In genomic region chr11:99364412-99364811, GRCm38 (mm10) we compare ENCODE assay signal across 9 mouse cellular contexts. TPM values are rescaled to one million over a fixed set of nuclear protein-coding genes. Genes with fewer than 3 reads are reported as not detected.
DNase-seq lines count a peak whose midpoint lies in the region; ATAC-seq and TF ChIP-seq lines count a peak whose summit lies in the region.
"Had no signal": no experiment of that assay in that cellular context is flagged by ENCODE, and none has a peak within 500 bp of the region (broad histone marks: within the 10 kb centered on the region; RNA-seq: fewer than 3 reads in every experiment).

No protein-coding gene starts in this region.

- H3K9me3 ChIP-seq in embryonic facial prominence, embryonic 11.5 days (replicated peaks; ENCODE audit: control insufficient read depth, low read length), result no peaks in the 10 kb centered on the region
- no peaks in the 10 kb centered on the region for H3K9me3 ChIP-seq in limb, embryonic 11.5 days (ENCODE audit: control insufficient read depth, low read length)

- H3K27ac ChIP-seq in liver, adult 2 months (replicated peaks; ENCODE audit: insufficient read depth, low read depth, low read length), result no peak overlapping the region
- H3K27ac ChIP-seq in embryonic facial prominence, embryonic 11.5 days (replicated peaks; ENCODE audit: low read depth, low read length), result no peak overlapping the region
- no peak overlapping the region for H3K27ac ChIP-seq in limb, embryonic 11.5 days (replicated peaks; ENCODE audit: low read depth, low read length)

- H3K9ac ChIP-seq in liver, adult 2 months (ENCODE audit: low read depth, low read length), result no peak overlapping the region
- H3K9ac ChIP-seq in embryonic facial prominence, embryonic 11.5 days (replicated peaks; ENCODE audit: low read length), result no peak overlapping the region
- no peak overlapping the region for H3K9ac ChIP-seq in limb, embryonic 11.5 days (ENCODE audit: low read length)

- 15% methylated on average over 9 of the region's 9 CpGs for WGBS in liver, adult 2 months
- 24% methylated on average over 9 of the region's 9 CpGs for WGBS in embryonic facial prominence, embryonic 11.5 days
- WGBS in limb, embryonic 11.5 days, result 30% methylated on average over 9 of the region's 9 CpGs

- no peak overlapping the region for H3K4me3 ChIP-seq in liver, adult 2 months (ENCODE audit: insufficient read depth, low read depth, low read length)
- no peak overlapping the region for H3K4me3 ChIP-seq in embryonic facial prominence, embryonic 11.5 days (ENCODE audit: low read depth, low read length)
- H3K4me3 ChIP-seq in limb, embryonic 11.5 days (ENCODE audit: low read depth, low read length), result no peak overlapping the region

- H3K27me3 ChIP-seq in liver, adult 2 months (ENCODE audit: control insufficient read depth, insufficient read depth, low read length), result no peaks in the 10 kb centered on the region
- no peaks in the 10 kb centered on the region for H3K27me3 ChIP-seq in embryonic facial prominence, embryonic 11.5 days (ENCODE audit: control insufficient read depth, insufficient read depth, low read length)
- H3K27me3 ChIP-seq in limb, embryonic 11.5 days (ENCODE audit: control insufficient read depth, insufficient read depth, low read length), result no peaks in the 10 kb centered on the region

- H3K4me2 ChIP-seq in embryonic facial prominence, embryonic 11.5 days (ENCODE audit: low read depth, low read length), result no peak overlapping the region
- no peak overlapping the region for H3K4me2 ChIP-seq in limb, embryonic 11.5 days (ENCODE audit: low read depth, severe bottlenecking)

- no peak for TF ChIP-seq POLR2A in liver, adult 2 months (IDR thresholded peaks at IDR 0.05; ENCODE audit: extremely low read depth, insufficient read depth, low read length)

- H3K79me2 ChIP-seq in liver, adult 2 months (ENCODE audit: control insufficient read depth, insufficient read depth, low read length), result no peaks in the 10 kb centered on the region

- no peak for ATAC-seq in embryonic facial prominence, embryonic 11.5 days (replicated peaks; ENCODE audit: insufficient number of reproducible peaks, low FRiP score, low TSS enrichment, low read depth)
- no peak for ATAC-seq in limb, embryonic 11.5 days (ENCODE audit: insufficient number of reproducible peaks, low FRiP score, low TSS enrichment, low read depth)
- no peak for ATAC-seq in megakaryocyte, adult 5-6 weeks (ENCODE audit: poor library complexity, severe bottlenecking)

- no peaks in the 10 kb centered on the region for H3K36me3 ChIP-seq in liver, adult 2 months (ENCODE audit: control insufficient read depth, insufficient read depth, low read length)
- H3K36me3 ChIP-seq in embryonic facial prominence, embryonic 11.5 days (replicated peaks; ENCODE audit: control insufficient read depth, insufficient read depth, low read depth, low read length), result no peaks in the 10 kb centered on the region
- H3K36me3 ChIP-seq in limb, embryonic 11.5 days (ENCODE audit: control insufficient read depth, insufficient read depth, low read length), result no peaks in the 10 kb centered on the region

- no peaks in the 10 kb centered on the region for H3K4me1 ChIP-seq in liver, adult 2 months (ENCODE audit: control insufficient read depth, insufficient read depth, low read length)
- no peaks in the 10 kb centered on the region for H3K4me1 ChIP-seq in embryonic facial prominence, embryonic 11.5 days (ENCODE audit: control insufficient read depth, insufficient read depth, low read length)
- H3K4me1 ChIP-seq in limb, embryonic 11.5 days (ENCODE audit: control insufficient read depth, insufficient read depth, low read length), result no peaks in the 10 kb centered on the region

- peak; percentile 47; the same call in 1 of the 2 replicates for TF ChIP-seq CTCF in liver, adult 2 months (IDR thresholded peaks at IDR 0.05; ENCODE audit: low read depth, low read length)

- peak; percentile 32 for DNase-seq in adrenal gland, postnatal 14 days
- DNase-seq in adrenal gland, postnatal 4 days (ENCODE audit: low spot score in 2 of 2), result no peak
- peak; percentile 25 for DNase-seq in liver, adult 2 months (ENCODE audit: extremely low read depth, low read depth, low spot score)
- DNase-seq in liver, result no peak
- peak; percentile 71 for DNase-seq in NIH3T3 (ENCODE audit: low read depth)
- peak; percentile 77 for DNase-seq in embryonic facial prominence, embryonic 11.5 days (ENCODE audit: low spot score)
- DNase-seq in limb, embryonic 11.5 days (ENCODE audit: low spot score), result peak; percentile 64

RNA-seq across cellular contexts. Expression of gene Krt28, which starts 10.3 kb away (rescaled TPM):
- total RNA-seq in adrenal gland, postnatal 14 days (2021), result not detected in 2 replicates
- total RNA-seq in adrenal gland, postnatal 4 days (2021), result under 1 TPM in 1 of 2 experiments, not detected in 1; 0.25 TPM
- total RNA-seq in liver, adult 2 months (2014; rRNA removed), result not detected in 2 replicates
- not detected in 2 replicates for polyA plus RNA-seq in liver, adult 2 months (2012; rRNA removed)
- polyA plus RNA-seq in embryonic facial prominence, embryonic 11.5 days (2014; fragmentation: Nextera tagmentation; extraction: Ambion mirVana), result 0.34 TPM in 1 of 2 replicates, not detected in the other
- polyA plus RNA-seq in limb, embryonic 11.5 days (2014; fragmentation: Nextera tagmentation; extraction: Ambion mirVana), result 0.41 and 0.47 TPM in 2 replicates
- not detected in 2 replicates for total RNA-seq in megakaryocyte, adult 5-6 weeks (2015)
- not detected in 2 replicates for total RNA-seq in megakaryocyte, adult 5-6 weeks (2017)

RNA-seq across cellular contexts. Expression of gene Krt27, which starts 13.5 kb away (rescaled TPM):
- not detected in 2 replicates for total RNA-seq in adrenal gland, postnatal 14 days (2021)
- total RNA-seq in adrenal gland, postnatal 4 days (2021), result not detected
- total RNA-seq in liver, adult 2 months (2014; rRNA removed), result not detected in 2 replicates
- polyA plus RNA-seq in liver, adult 2 months (2012; rRNA removed), result not detected in 2 replicates
- polyA plus RNA-seq in embryonic facial prominence, embryonic 11.5 days (2014; fragmentation: Nextera tagmentation; extraction: Ambion mirVana), result 0.13 TPM in 1 of 2 replicates, not detected in the other
- polyA plus RNA-seq in limb, embryonic 11.5 days (2014; fragmentation: Nextera tagmentation; extraction: Ambion mirVana), result not detected in 2 replicates
- not detected in 2 replicates for total RNA-seq in megakaryocyte, adult 5-6 weeks (2015)
- not detected in 2 replicates for total RNA-seq in megakaryocyte, adult 5-6 weeks (2017)
- polyA plus RNA-seq: lung, embryonic 16.5 days had no signal

RNA-seq across cellular contexts. Expression of gene Krt10, which starts 24.8 kb away (rescaled TPM):
- 4.3 and 5.6 TPM in 2 replicates for total RNA-seq in adrenal gland, postnatal 14 days (2021)
- 1 to 10 TPM; 4.9 to 9.9 TPM for total RNA-seq in adrenal gland, postnatal 4 days (2021)
- total RNA-seq in liver, adult 2 months (2014; rRNA removed), result 0.37 and 0.87 TPM in 2 replicates
- 0.29 and 0.76 TPM in 2 replicates for polyA plus RNA-seq in liver, adult 2 months (2012; rRNA removed)
- polyA plus RNA-seq in embryonic facial prominence, embryonic 11.5 days (2014; fragmentation: Nextera tagmentation; extraction: Ambion mirVana), result 26.7 and 30.1 TPM in 2 replicates
- polyA plus RNA-seq in limb, embryonic 11.5 days (2014; fragmentation: Nextera tagmentation; extraction: Ambion mirVana), result 23.8 and 24.0 TPM in 2 replicates
- total RNA-seq in megakaryocyte, adult 5-6 weeks (2015), result 1.7 and 3.1 TPM in 2 replicates
- 0.98 TPM in 1 of 2 replicates, not detected in the other for total RNA-seq in megakaryocyte, adult 5-6 weeks (2017)

RNA-seq across cellular contexts. Expression of gene Krt26, which starts 26.6 kb away (rescaled TPM):
- total RNA-seq in adrenal gland, postnatal 14 days (2021), result not detected in 2 replicates
- not detected for total RNA-seq in adrenal gland, postnatal 4 days (2021)
- total RNA-seq in liver, adult 2 months (2014; rRNA removed), result not detected in 2 replicates
- polyA plus RNA-seq in liver, adult 2 months (2012; rRNA removed), result not detected in 2 replicates
- polyA plus RNA-seq in embryonic facial prominence, embryonic 11.5 days (2014; fragmentation: Nextera tagmentation; extraction: Ambion mirVana), result 0.08 and 0.14 TPM in 2 replicates
- not detected in 2 replicates for polyA plus RNA-seq in limb, embryonic 11.5 days (2014; fragmentation: Nextera tagmentation; extraction: Ambion mirVana)
- total RNA-seq in megakaryocyte, adult 5-6 weeks (2015), result not detected in 2 replicates
- not detected in 2 replicates for total RNA-seq in megakaryocyte, adult 5-6 weeks (2017)
- polyA plus RNA-seq: lung, embryonic 16.5 days had no signal

RNA-seq across cellular contexts. Expression of gene Krt25, which starts 41.7 kb away (rescaled TPM):
- not detected in 2 replicates for total RNA-seq in adrenal gland, postnatal 14 days (2021)
- total RNA-seq in adrenal gland, postnatal 4 days (2021), result not detected
- total RNA-seq in liver, adult 2 months (2014; rRNA removed), result not detected in 2 replicates
- not detected in 2 replicates for polyA plus RNA-seq in liver, adult 2 months (2012; rRNA removed)
- polyA plus RNA-seq in embryonic facial prominence, embryonic 11.5 days (2014; fragmentation: Nextera tagmentation; extraction: Ambion mirVana), result not detected in 2 replicates
- polyA plus RNA-seq in limb, embryonic 11.5 days (2014; fragmentation: Nextera tagmentation; extraction: Ambion mirVana), result not detected in 2 replicates
- total RNA-seq in megakaryocyte, adult 5-6 weeks (2015), result not detected in 2 replicates
- not detected in 2 replicates for total RNA-seq in megakaryocyte, adult 5-6 weeks (2017)
- polyA plus RNA-seq: lung, embryonic 16.5 days had no signal

Comparison
In these comparisons a context has a peak if more than half of its experiments do, and no peak if none do; other contexts are left out.
1. DNase-seq: peak in adrenal gland, postnatal 14 days (single experiment), liver, adult 2 months (single experiment), NIH3T3 (single experiment), embryonic facial prominence, embryonic 11.5 days (single experiment) and limb, embryonic 11.5 days (single experiment); none in adrenal gland, postnatal 4 days (0 of 2) and liver (single experiment).